Mouse (Mus musculus) olfactory bulb, adult 2 months (tissue): ENCODE data around the gene Tcte2.

ENCODE experiments used
- CTCF ChIP-seq: fragments of 200-500 bp; IDR thresholded peaks from 2 replicates; pipeline ENCODE4 v1.5.1; 2012; ENCODE audit warnings: low read depth, mild to moderate bottlenecking, low read length, moderate library complexity; ENCODE audit not compliant: insufficient read depth
- POLR2A ChIP-seq: fragments of 200-500 bp; IDR thresholded peaks from 2 replicates; pipeline ENCODE4 v1.6.1; 2012; ENCODE audit warnings: mild to moderate bottlenecking, low read depth, low read length, moderate library complexity; ENCODE audit not compliant: insufficient read depth

DNA sequence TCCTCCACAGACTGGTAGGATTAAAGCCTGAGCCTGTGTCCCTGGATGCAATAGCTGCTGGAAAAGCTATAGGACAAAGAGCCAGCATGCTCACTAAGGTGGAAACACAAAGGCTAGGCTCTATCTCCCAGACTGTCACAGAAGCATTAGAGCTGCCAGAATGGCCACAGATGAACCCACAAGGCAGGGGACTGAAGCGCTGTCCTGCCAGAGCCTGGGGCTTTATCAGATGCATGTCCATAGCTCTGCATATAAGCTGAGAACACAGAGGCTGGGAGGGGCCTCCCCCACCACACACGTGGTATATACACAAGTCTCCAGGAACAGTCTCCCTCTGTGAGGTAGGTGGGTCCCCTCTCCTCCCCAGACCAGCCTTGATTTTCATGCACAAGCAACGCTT is 94.6 kb downstream of the Tcte2 start:
- TF ChIP-seq CTCF (no peak), POLR2A (no peak)
